In the genomic region with DNA sequence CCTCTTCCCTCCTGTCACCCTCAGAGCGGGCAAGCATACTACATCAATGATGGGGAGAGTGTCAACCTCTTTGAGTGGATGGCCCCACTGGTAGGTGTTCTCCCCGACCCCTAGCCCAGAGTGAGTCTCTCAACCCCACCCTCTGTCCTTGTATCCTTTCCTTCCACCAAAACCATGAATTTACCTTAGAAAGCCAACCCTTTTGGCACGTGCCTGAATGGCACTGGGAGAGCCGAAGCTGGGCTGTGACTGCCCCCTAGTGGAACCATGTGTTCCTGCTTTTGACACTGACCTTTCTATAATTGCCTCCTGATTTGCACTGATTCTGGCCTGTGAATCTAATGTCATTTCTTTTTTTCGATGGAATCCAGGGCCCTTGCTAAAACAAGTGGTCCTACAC, we compare ENCODE assay signal across 9 mouse cellular contexts. TPM values are rescaled to one million over a fixed set of nuclear protein-coding genes. Genes with fewer than 3 reads are reported as not detected.
DNase-seq lines count a peak whose midpoint lies in the region; ATAC-seq and TF ChIP-seq lines count a peak whose summit lies in the region.
"Had no signal": no experiment of that assay in that cellular context is flagged by ENCODE, and none has a peak within 500 bp of the region (broad histone marks: within the 10 kb centered on the region; RNA-seq: fewer than 3 reads in every experiment).

No protein-coding gene starts in this region.

- no peak overlapping the region for H3K4me2 ChIP-seq in kidney, postnatal 0 days (ENCODE audit: low read length)
- no peak overlapping the region for H3K4me2 ChIP-seq in neural tube, embryonic 14.5 days (ENCODE audit: low read depth, low read length)

- 20% methylated on average over 5 of the region's 5 CpGs for WGBS in kidney, postnatal 0 days
- 23% methylated on average over 5 of the region's 5 CpGs for WGBS in lung, adult 2 months
- WGBS in neural tube, embryonic 14.5 days = 23% methylated on average over 5 of the region's 5 CpGs

- no peaks in the 10 kb centered on the region; the same call in 1 of the 2 replicates for H3K27me3 ChIP-seq in kidney, postnatal 0 days (ENCODE audit: insufficient read depth, low read length)
- no peaks in the 10 kb centered on the region for H3K27me3 ChIP-seq in neural tube, embryonic 14.5 days (ENCODE audit: control insufficient read depth, insufficient read depth, low read length)

- TF ChIP-seq POLR2A in lung, adult 2 months (IDR thresholded peaks at IDR 0.05; ENCODE audit: borderline replicate concordance, extremely low read depth, low read depth, low read length) = no peak

- H3K9me3 ChIP-seq in kidney, postnatal 0 days (replicated peaks; ENCODE audit: low read length) = no peaks in the 10 kb centered on the region
- H3K9me3 ChIP-seq in neural tube, embryonic 14.5 days (ENCODE audit: control insufficient read depth, low read length) = no peaks in the 10 kb centered on the region

- ATAC-seq in kidney, postnatal 0 days (replicated peaks; ENCODE audit: low FRiP score, low read depth) = peak; percentile 27; the same call in 1 of the 2 replicates
- peak; percentile 76 for ATAC-seq in neural tube, embryonic 14.5 days (ENCODE audit: low read depth)

- no peak overlapping the region for H3K9ac ChIP-seq in kidney, postnatal 0 days (ENCODE audit: low read depth, low read length)
- no peak overlapping the region for H3K9ac ChIP-seq in neural tube, embryonic 14.5 days (replicated peaks; ENCODE audit: low read depth, low read length)

- no peaks in the 10 kb centered on the region for H3K36me3 ChIP-seq in kidney, postnatal 0 days (ENCODE audit: insufficient read depth, low read length)
- no peaks in the 10 kb centered on the region for H3K36me3 ChIP-seq in neural tube, embryonic 14.5 days (ENCODE audit: control insufficient read depth, insufficient read depth, low read length)

- no peak overlapping the region for H3K27ac ChIP-seq in kidney, postnatal 0 days
- no peak overlapping the region for H3K27ac ChIP-seq in neural tube, embryonic 14.5 days (ENCODE audit: low read depth, low read length)

- peak; percentile 60 for DNase-seq in CD4-positive helper T cell, adult 2 months (ENCODE audit: low read depth, low spot score)
- peak; percentile 34 for DNase-seq in Muller cell, postnatal 12 days (ENCODE audit: inconsistent ontology term)
- peak; percentile 73 to 79 for DNase-seq in cerebellum, postnatal 36 days
- peak; percentile 51 for DNase-seq in gastrocnemius, postnatal 14 days
- peak; percentile 79 for DNase-seq in kidney, postnatal 0 days (ENCODE audit: low spot score)
- peak; percentile 58 for DNase-seq in lung, adult 2 months
- DNase-seq in thymus, postnatal 14 days = peak; percentile 69

- no peaks in the 10 kb centered on the region for H3K4me1 ChIP-seq in kidney, postnatal 0 days (replicated peaks; ENCODE audit: insufficient read depth, low read length)
- H3K4me1 ChIP-seq in lung, adult 2 months (ENCODE audit: control insufficient read depth, insufficient read depth, low read length) = no peaks in the 10 kb centered on the region
- H3K4me1 ChIP-seq in neural tube, embryonic 14.5 days (ENCODE audit: control insufficient read depth, insufficient read depth, low read length) = no peaks in the 10 kb centered on the region

- intact Hi-C loops in gastrocnemius, postnatal 14 days (cut with DNase I; ENCODE audit: low total_unique reads) = loop anchor here (5.0 kb wide), 2 partner anchors 71 to 156 kb away; no protein-coding TSS in a partner anchor

- H3K4me3 ChIP-seq in kidney, postnatal 0 days (replicated peaks; ENCODE audit: low read depth, low read length) = no peak overlapping the region
- H3K4me3 ChIP-seq in lung, adult 2 months (replicated peaks; ENCODE audit: extremely low read depth, low read depth, low read length) = no peak overlapping the region
- no peak overlapping the region for H3K4me3 ChIP-seq in neural tube, embryonic 14.5 days (ENCODE audit: low read depth, low read length)

- TF ChIP-seq CTCF in kidney, postnatal 0 days (IDR thresholded peaks at IDR 0.05; ENCODE audit: low read depth) = peak; percentile 96
- TF ChIP-seq CTCF in lung, adult 2 months (IDR thresholded peaks at IDR 0.05; ENCODE audit: insufficient read depth, low read length) = peak; percentile 92

RNA-seq across cellular contexts. Expression of a gene that starts 11.1 kb away (rescaled TPM):
- under 1 TPM; 0.49 to 0.60 TPM for total RNA-seq in gastrocnemius, postnatal 14 days (2021)
- polyA plus RNA-seq in kidney, postnatal 0 days (2015; fragmentation: Nextera tagmentation; extraction: Ambion mirVana) = not detected in 2 replicates
- 0.58 and 0.83 TPM in 2 replicates for polyA plus RNA-seq in lung, adult 2 months (2012; rRNA removed)
- polyA plus RNA-seq in neural tube, embryonic 14.5 days (2014; fragmentation: Nextera tagmentation; extraction: Ambion mirVana) = not detected in 2 replicates
- polyA plus RNA-seq: stomach, embryonic 14.5 days had no signal

RNA-seq across cellular contexts. Expression of a gene that starts 19.4 kb away (rescaled TPM):
- total RNA-seq in gastrocnemius, postnatal 14 days (2021) = 10 to 100 TPM; 50.3 to 61.8 TPM
- 13.8 and 14.9 TPM in 2 replicates for polyA plus RNA-seq in kidney, postnatal 0 days (2015; fragmentation: Nextera tagmentation; extraction: Ambion mirVana)
- polyA plus RNA-seq in lung, adult 2 months (2012; rRNA removed) = 12.0 and 13.9 TPM in 2 replicates
- 11.6 and 16.9 TPM in 2 replicates for polyA plus RNA-seq in neural tube, embryonic 14.5 days (2014; fragmentation: Nextera tagmentation; extraction: Ambion mirVana)
